Mouse (Mus musculus): ENCODE data around the gene Fam169a. TPM values are rescaled to one million over a fixed set of nuclear protein-coding genes. Genes with fewer than 3 reads are reported as not detected.

The Fam169a gene
- polyA plus RNA-seq, 1 experiment from 2014 or later = 10.9 TPM

Other genes starting within 250 kb of the Fam169a start
- gene Gcnt4, start 142.6 kb upstream of the Fam169a start, polyA plus RNA-seq (2014; fragmentation: Nextera tagmentation; extraction: Ambion mirVana) = 0.14 and 0.17 TPM in 2 replicates
- not detected in 2 replicates for gene 1700029F12Rik, start 32.9 kb upstream of the Fam169a start, polyA plus RNA-seq (2014; fragmentation: Nextera tagmentation; extraction: Ambion mirVana)
- gene Gm6169, start 32.0 kb downstream of the Fam169a start, polyA plus RNA-seq (2014; fragmentation: Nextera tagmentation; extraction: Ambion mirVana) = 0.64 and 1.6 TPM in 2 replicates
- gene Gfm2, start 70.7 kb downstream of the Fam169a start, polyA plus RNA-seq (2014; fragmentation: Nextera tagmentation; extraction: Ambion mirVana) = 35.2 and 39.1 TPM in 2 replicates
- 67.1 and 71.0 TPM in 2 replicates for gene Nsa2, start 70.7 kb downstream of the Fam169a start, polyA plus RNA-seq (2014; fragmentation: Nextera tagmentation; extraction: Ambion mirVana)
- gene Hexb, start 131.1 kb downstream of the Fam169a start, polyA plus RNA-seq (2014; fragmentation: Nextera tagmentation; extraction: Ambion mirVana) = 26.6 and 28.7 TPM in 2 replicates
- 34.8 and 45.9 TPM in 2 replicates for gene Enc1, start 173.8 kb downstream of the Fam169a start, polyA plus RNA-seq (2014; fragmentation: Nextera tagmentation; extraction: Ambion mirVana)